In genomic region chr3:122122838-122123237, GRCm38 (mm10) we compare ENCODE assay signal across 8 mouse cellular contexts.
DNase-seq lines count a peak whose midpoint lies in the region; ATAC-seq and TF ChIP-seq lines count a peak whose summit lies in the region.
"Had no signal": no experiment of that assay in that cellular context is flagged by ENCODE, and none has a peak within 500 bp of the region (broad histone marks: within the 10 kb centered on the region; RNA-seq: fewer than 3 reads in every experiment).

No protein-coding gene starts in this region.

- no peak overlapping the region; the same call in 1 of the 2 replicates for H3K4me2 ChIP-seq in liver, embryonic 12.5 days
- H3K4me2 ChIP-seq in embryonic facial prominence, embryonic 13.5 days: peak overlapping the region; percentile 63; the same call in 1 of the 2 replicates
- H3K4me2 ChIP-seq in heart, postnatal 0 days (ENCODE audit: low read depth, low read length): peak overlapping the region; percentile 45; the same call in 1 of the 2 replicates

- no peak overlapping the region for H3K9ac ChIP-seq in liver, adult 2 months (ENCODE audit: low read depth, low read length)
- H3K9ac ChIP-seq in liver, embryonic 12.5 days: no peak overlapping the region
- no peak overlapping the region for H3K9ac ChIP-seq in embryonic facial prominence, embryonic 13.5 days
- no peak overlapping the region for H3K9ac ChIP-seq in heart, postnatal 0 days (replicated peaks; ENCODE audit: low read depth, low read length)

- H3K9me3 ChIP-seq in liver, embryonic 12.5 days (replicated peaks): no peaks in the 10 kb centered on the region
- H3K9me3 ChIP-seq in embryonic facial prominence, embryonic 13.5 days: no peaks in the 10 kb centered on the region
- H3K9me3 ChIP-seq in heart, postnatal 0 days (replicated peaks; ENCODE audit: control insufficient read depth, low read length): no peaks in the 10 kb centered on the region
- H3K9me3 ChIP-seq: neural tube, embryonic 13.5 days had no signal

- no peak for TF ChIP-seq EP300 in heart, postnatal 0 days (IDR thresholded peaks at IDR 0.05; ENCODE audit: low read depth)

- H3K79me2 ChIP-seq in liver, adult 2 months (ENCODE audit: control insufficient read depth, insufficient read depth, low read length): no peaks in the 10 kb centered on the region

- H3K36me3 ChIP-seq in liver, adult 2 months (ENCODE audit: control insufficient read depth, insufficient read depth, low read length): no peaks in the 10 kb centered on the region
- no peaks in the 10 kb centered on the region for H3K36me3 ChIP-seq in liver, embryonic 12.5 days
- H3K36me3 ChIP-seq in embryonic facial prominence, embryonic 13.5 days: no peaks in the 10 kb centered on the region
- H3K36me3 ChIP-seq in heart, postnatal 0 days (replicated peaks; ENCODE audit: control insufficient read depth, insufficient read depth, low read length): no peaks in the 10 kb centered on the region
- H3K36me3 ChIP-seq: neural tube, embryonic 13.5 days had no signal

- no peak for DNase-seq in liver, adult 2 months (ENCODE audit: extremely low read depth, low read depth, low spot score)
- DNase-seq in heart, postnatal 0 days (ENCODE audit: low spot score): no peak
- DNase-seq in natural killer cell, adult 2 months (ENCODE audit: low spot score in 2 of 2): peak; percentile 26 to 60
- DNase-seq in spleen, postnatal 4 days (ENCODE audit: low spot score in 2 of 2): no peak
- no peak for DNase-seq in embryo, embryonic 10.5 days (ENCODE audit: low spot score)

- WGBS in liver, adult 2 months: 81% methylated on average over 8 of the region's 8 CpGs
- 72% methylated on average over 8 of the region's 8 CpGs for WGBS in liver, embryonic 12.5 days (ENCODE audit: insufficient replicate concordance)
- 89% methylated on average over 8 of the region's 8 CpGs for WGBS in embryonic facial prominence, embryonic 13.5 days
- 77% methylated on average over 8 of the region's 8 CpGs for WGBS in heart, postnatal 0 days

- H3K4me3 ChIP-seq in liver, adult 2 months (ENCODE audit: insufficient read depth, low read depth, low read length): no peak overlapping the region
- no peak overlapping the region for H3K4me3 ChIP-seq in liver, embryonic 12.5 days
- H3K4me3 ChIP-seq in embryonic facial prominence, embryonic 13.5 days: no peak overlapping the region
- H3K4me3 ChIP-seq in heart, postnatal 0 days (ENCODE audit: low read depth, low read length): no peak overlapping the region

- TF ChIP-seq CTCF in liver, adult 2 months (IDR thresholded peaks at IDR 0.05; ENCODE audit: low read depth, low read length): no peak
- no peak for TF ChIP-seq CTCF in heart, postnatal 0 days (IDR thresholded peaks at IDR 0.05; ENCODE audit: low read depth)

- H3K4me1 ChIP-seq in liver, adult 2 months (ENCODE audit: control insufficient read depth, insufficient read depth, low read length): no peaks in the 10 kb centered on the region
- peaks cover 17% of the 10 kb centered on the region for H3K4me1 ChIP-seq in liver, embryonic 12.5 days
- H3K4me1 ChIP-seq in embryonic facial prominence, embryonic 13.5 days: peaks cover 17% of the 10 kb centered on the region
- H3K4me1 ChIP-seq in heart, postnatal 0 days (ENCODE audit: control insufficient read depth, insufficient read depth): peaks cover 8% of the 10 kb centered on the region; the same call in 1 of the 2 replicates

- H3K27me3 ChIP-seq in liver, adult 2 months (ENCODE audit: control insufficient read depth, insufficient read depth, low read length): no peaks in the 10 kb centered on the region
- no peaks in the 10 kb centered on the region; the same call in 1 of the 2 replicates for H3K27me3 ChIP-seq in liver, embryonic 12.5 days (replicated peaks)
- H3K27me3 ChIP-seq in embryonic facial prominence, embryonic 13.5 days: no peaks in the 10 kb centered on the region
- H3K27me3 ChIP-seq in heart, postnatal 0 days (ENCODE audit: control insufficient read depth, insufficient read depth, low read length): no peaks in the 10 kb centered on the region
- H3K27me3 ChIP-seq: neural tube, embryonic 13.5 days had no signal

- TF ChIP-seq POLR2A in liver, adult 2 months (IDR thresholded peaks at IDR 0.05; ENCODE audit: extremely low read depth, insufficient read depth, low read length): no peak

- ATAC-seq in liver, embryonic 12.5 days: no peak
- ATAC-seq in embryonic facial prominence, embryonic 13.5 days (ENCODE audit: insufficient number of reproducible peaks, insufficient read depth, low FRiP score, low TSS enrichment, low read depth): no peak
- ATAC-seq in heart, postnatal 0 days (ENCODE audit: insufficient read depth, low read depth): no peak

- H3K27ac ChIP-seq in liver, adult 2 months (replicated peaks; ENCODE audit: insufficient read depth, low read depth, low read length): peak overlapping the region; percentile 8
- no peak overlapping the region for H3K27ac ChIP-seq in liver, embryonic 12.5 days
- H3K27ac ChIP-seq in embryonic facial prominence, embryonic 13.5 days: peak overlapping the region; percentile 63
- H3K27ac ChIP-seq in heart, postnatal 0 days (ENCODE audit: low read depth): peak overlapping the region; percentile 84

Comparison
In these comparisons a context has a peak if more than half of its experiments do, and no peak if none do; other contexts are left out.
1. DNase-seq: peak in natural killer cell, adult 2 months (2 of 2); none in liver, adult 2 months (single experiment), heart, postnatal 0 days (single experiment), spleen, postnatal 4 days (0 of 2) and embryo, embryonic 10.5 days (single experiment).